Mouse (Mus musculus) brain, embryonic 14.5 days (tissue): ENCODE data around the gene Pla2g4c.

Experiments
- CTCF ChIP-seq: fragments of 200-500 bp; IDR thresholded peaks from 2 replicates; pipeline ENCODE4 v1.5.1; 2012; ENCODE audit warnings: inconsistent platforms, mild to moderate bottlenecking, moderate library complexity, borderline replicate concordance; ENCODE audit not compliant: insufficient read depth, insufficient read length; ENCODE audit errors: extremely low read depth
- POLR2A ChIP-seq: fragments of 200-500 bp; IDR thresholded peaks from 2 replicates; pipeline ENCODE4 v1.6.1; 2012; ENCODE audit warnings: mild to moderate bottlenecking, inconsistent platforms, borderline replicate concordance; ENCODE audit not compliant: poor library complexity, insufficient read depth, insufficient read length, severe bottlenecking; ENCODE audit errors: extremely low read depth

- no peak for TF ChIP-seq POLR2A
- no peak for TF ChIP-seq CTCF
Observed at GRCm38 (mm10) chr7:13311401-13311800, 13.1 kb upstream of the Pla2g4c start.
